Mouse (Mus musculus): ENCODE measurements around the gene Tnni3.

DNA sequence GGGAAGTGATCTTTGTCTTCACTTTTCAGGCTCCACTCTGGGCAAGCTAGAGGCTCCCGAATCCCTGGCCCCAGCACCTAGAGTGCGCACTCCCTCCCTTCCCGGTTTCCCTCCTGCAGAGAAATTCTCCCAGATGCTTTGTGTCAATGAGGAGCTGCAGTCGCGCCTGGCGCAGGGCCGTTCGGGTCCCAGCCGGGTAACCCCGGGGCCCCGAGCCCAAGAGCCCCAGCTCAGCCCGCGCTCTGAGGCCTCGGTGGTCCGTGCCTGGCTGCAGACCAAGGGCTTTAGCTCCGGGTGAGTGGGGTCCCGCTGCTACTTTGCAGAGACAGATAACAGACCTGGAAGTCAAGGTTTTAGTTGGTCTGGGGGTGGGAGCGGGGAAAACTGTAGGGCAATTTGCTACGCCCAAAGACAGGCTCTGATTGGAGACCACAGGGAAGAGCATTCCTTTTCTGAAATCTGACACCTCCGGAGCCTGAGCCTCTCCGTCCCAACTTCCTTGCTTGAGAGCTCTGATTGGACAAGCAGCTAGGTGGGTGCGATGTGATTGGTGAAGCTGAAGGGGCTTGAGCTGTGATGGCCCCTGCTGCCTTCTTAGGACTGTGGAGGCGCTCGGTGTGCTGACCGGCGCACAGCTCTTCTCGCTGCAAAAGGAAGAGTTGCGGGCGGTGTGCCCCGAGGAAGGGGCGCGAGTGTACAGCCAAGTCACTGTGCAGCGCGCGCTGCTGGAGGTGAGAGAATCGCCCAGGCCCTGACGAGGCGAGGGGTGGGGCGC lies 45.8 kb downstream of the Tnni3 start:
- TF ChIP-seq CTCF (IDR thresholded peaks at IDR 0.05; ENCODE audit: control insufficient read depth, insufficient read depth, insufficient replicate concordance, low read depth, low read length) (no peak), POLR2A (IDR thresholded peaks at IDR 0.05; ENCODE audit: control insufficient read depth, low read depth, low read length) (peak; percentile 45; the same call in 1 of the 2 replicates)
